Mouse (Mus musculus): ENCODE data around the gene Thsd7a. TPM values are rescaled to one million over a fixed set of nuclear protein-coding genes. Genes with fewer than 3 reads are reported as not detected.

Thsd7a gene
- polyA plus RNA-seq (2012; rRNA removed): 0.07 and 0.29 TPM in 2 replicates

GRCm38 (mm10) chr6:12748787-12749530 is at the start of gene Thsd7a:
Thsd7a (minus strand) TSS chr6:12749410.

All from liver, embryonic 14 days (tissue).